8 mouse cellular contexts compared by ENCODE assay signal in the genomic region with DNA sequence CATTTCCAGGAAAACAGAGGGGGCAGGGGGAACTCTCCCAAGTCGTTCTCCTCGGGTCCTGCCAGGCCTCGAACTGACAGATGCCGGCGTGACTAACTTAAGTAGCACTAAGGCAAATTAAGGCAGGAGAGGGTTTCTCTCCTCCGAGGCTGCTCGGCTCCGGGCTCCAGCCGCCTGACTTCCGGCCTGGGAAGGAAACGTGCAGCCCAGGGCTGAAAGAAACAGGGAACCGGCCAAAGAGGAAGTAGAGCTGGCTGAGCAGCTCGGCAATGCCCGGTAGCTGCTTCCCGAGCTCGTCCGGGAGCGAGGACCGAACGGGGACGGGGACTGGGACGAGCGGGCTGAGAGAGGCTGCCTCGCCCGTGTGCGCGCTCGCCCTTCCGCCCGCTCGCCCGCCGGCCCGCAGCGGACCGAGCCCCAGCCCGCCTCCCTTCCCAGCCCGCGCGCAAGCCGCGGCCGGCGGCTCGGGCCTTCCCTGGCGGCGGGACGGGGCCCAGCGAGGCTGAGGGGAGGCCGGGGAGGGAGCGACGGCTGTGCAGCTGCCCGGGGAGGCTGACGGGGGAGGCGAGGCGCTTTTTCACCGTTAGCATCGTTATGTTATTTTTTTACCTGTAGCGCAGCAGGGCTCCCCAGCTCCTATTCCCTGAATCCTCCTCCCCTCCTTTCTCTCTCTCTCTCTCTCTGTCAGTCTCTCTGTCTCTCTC. TPM values are rescaled to one million over a fixed set of nuclear protein-coding genes. Genes with fewer than 3 reads are reported as not detected.
A peak's percentile ranks its signal among the peaks of the same experiment; 100 is the strongest.
DNase-seq lines count a peak whose midpoint lies in the region; ATAC-seq and TF ChIP-seq lines count a peak whose summit lies in the region.

No protein-coding gene starts in this region.

- peak overlapping the region; percentile 99 for H3K9ac ChIP-seq in embryonic facial prominence, embryonic 11.5 days (replicated peaks; ENCODE audit: low read length)
- H3K9ac ChIP-seq in limb, embryonic 11.5 days (ENCODE audit: low read length): peak overlapping the region; percentile 97
- H3K9ac ChIP-seq in midbrain, embryonic 13.5 days (replicated peaks): peak overlapping the region; percentile 95

- no peaks in the 10 kb centered on the region for H3K27me3 ChIP-seq in embryonic facial prominence, embryonic 11.5 days (ENCODE audit: control insufficient read depth, insufficient read depth, low read length)
- H3K27me3 ChIP-seq in limb, embryonic 11.5 days (ENCODE audit: control insufficient read depth, insufficient read depth, low read length): no peaks in the 10 kb centered on the region
- H3K27me3 ChIP-seq in midbrain, embryonic 13.5 days: no peaks in the 10 kb centered on the region
- no peaks in the 10 kb centered on the region for H3K27me3 ChIP-seq in small intestine, adult 2 months (ENCODE audit: control insufficient read depth, insufficient read depth, low read length)

- DNase-seq in 3134 (ENCODE audit: extremely low read depth, insufficient read length, low spot score): peak; percentile 85
- DNase-seq in adrenal gland, postnatal 25 days: peak; percentile 71
- DNase-seq in embryonic facial prominence, embryonic 11.5 days (ENCODE audit: low spot score): peak; percentile 73
- DNase-seq in heart, adult 18-20 months: peak; percentile 84 to 87
- DNase-seq in kidney, adult 18-20 months: peak; percentile 78
- DNase-seq in limb, embryonic 11.5 days (ENCODE audit: low spot score): peak; percentile 78

- WGBS in embryonic facial prominence, embryonic 11.5 days: under 1% methylated on average over 44 of the region's 59 CpGs
- WGBS in limb, embryonic 11.5 days: under 1% methylated on average over 57 of the region's 59 CpGs
- WGBS in midbrain, embryonic 13.5 days: 0% methylated on average over 44 of the region's 59 CpGs
- under 1% methylated on average over 59 of the region's 59 CpGs for WGBS in small intestine, adult 2 months

- TF ChIP-seq CTCF in small intestine, adult 2 months (IDR thresholded peaks at IDR 0.05; ENCODE audit: extremely low read depth, insufficient read length, insufficient replicate concordance, low read depth, low read length): no peak

- peak overlapping the region; percentile 98 for H3K27ac ChIP-seq in embryonic facial prominence, embryonic 11.5 days (replicated peaks; ENCODE audit: low read depth, low read length)
- H3K27ac ChIP-seq in limb, embryonic 11.5 days (replicated peaks; ENCODE audit: low read depth, low read length): peak overlapping the region; percentile 98
- H3K27ac ChIP-seq in midbrain, embryonic 13.5 days: peak overlapping the region; percentile 99
- H3K27ac ChIP-seq in small intestine, adult 2 months (ENCODE audit: insufficient read depth, low read depth, low read length): peak overlapping the region; percentile 92

- TF ChIP-seq POLR2A in small intestine, adult 2 months (IDR thresholded peaks at IDR 0.05; ENCODE audit: low read depth, low read length): peak; percentile 80

- H3K4me2 ChIP-seq in embryonic facial prominence, embryonic 11.5 days (ENCODE audit: low read depth, low read length): peak overlapping the region; percentile 78
- H3K4me2 ChIP-seq in limb, embryonic 11.5 days (ENCODE audit: low read depth, severe bottlenecking): peak overlapping the region; percentile 69
- H3K4me2 ChIP-seq in midbrain, embryonic 13.5 days (replicated peaks): peak overlapping the region; percentile 75

- H3K36me3 ChIP-seq in embryonic facial prominence, embryonic 11.5 days (replicated peaks; ENCODE audit: control insufficient read depth, insufficient read depth, low read depth, low read length): no peaks in the 10 kb centered on the region
- no peaks in the 10 kb centered on the region for H3K36me3 ChIP-seq in limb, embryonic 11.5 days (ENCODE audit: control insufficient read depth, insufficient read depth, low read length)
- no peaks in the 10 kb centered on the region for H3K36me3 ChIP-seq in midbrain, embryonic 13.5 days
- no peaks in the 10 kb centered on the region for H3K36me3 ChIP-seq in small intestine, adult 2 months (ENCODE audit: control insufficient read depth, insufficient read depth, low read length)

- ATAC-seq in embryonic facial prominence, embryonic 11.5 days (replicated peaks; ENCODE audit: insufficient number of reproducible peaks, low FRiP score, low TSS enrichment, low read depth): peak; percentile 84
- peak; percentile 83 for ATAC-seq in limb, embryonic 11.5 days (ENCODE audit: insufficient number of reproducible peaks, low FRiP score, low TSS enrichment, low read depth)
- ATAC-seq in midbrain, embryonic 13.5 days: peak; percentile 89

- H3K4me3 ChIP-seq in embryonic facial prominence, embryonic 11.5 days (ENCODE audit: low read depth, low read length): peak overlapping the region; percentile 82
- peak overlapping the region; percentile 56 for H3K4me3 ChIP-seq in limb, embryonic 11.5 days (ENCODE audit: low read depth, low read length)
- peak overlapping the region; percentile 78 for H3K4me3 ChIP-seq in midbrain, embryonic 13.5 days (replicated peaks)
- peak overlapping the region; percentile 74 for H3K4me3 ChIP-seq in small intestine, adult 2 months (ENCODE audit: low read depth, low read length)

- no peaks in the 10 kb centered on the region for H3K4me1 ChIP-seq in embryonic facial prominence, embryonic 11.5 days (ENCODE audit: control insufficient read depth, insufficient read depth, low read length)
- no peaks in the 10 kb centered on the region for H3K4me1 ChIP-seq in limb, embryonic 11.5 days (ENCODE audit: control insufficient read depth, insufficient read depth, low read length)
- peaks cover 9% of the 10 kb centered on the region for H3K4me1 ChIP-seq in midbrain, embryonic 13.5 days (replicated peaks)
- peaks cover 2% of the 10 kb centered on the region; the same call in 1 of the 2 replicates for H3K4me1 ChIP-seq in small intestine, adult 2 months (ENCODE audit: control insufficient read depth, insufficient read depth, insufficient read length, low read length)

- H3K9me3 ChIP-seq in embryonic facial prominence, embryonic 11.5 days (replicated peaks; ENCODE audit: control insufficient read depth, low read length): no peaks in the 10 kb centered on the region
- H3K9me3 ChIP-seq in limb, embryonic 11.5 days (ENCODE audit: control insufficient read depth, low read length): no peaks in the 10 kb centered on the region
- H3K9me3 ChIP-seq in midbrain, embryonic 13.5 days: no peaks in the 10 kb centered on the region

RNA-seq across cellular contexts. Expression of a gene that starts 0.5 kb away (rescaled TPM):
- 27.7 and 29.8 TPM in 2 replicates for total RNA-seq in adrenal gland, postnatal 25 days (2021)
- polyA plus RNA-seq in embryonic facial prominence, embryonic 11.5 days (2014; fragmentation: Nextera tagmentation; extraction: Ambion mirVana): 8.8 and 9.3 TPM in 2 replicates
- 10 to 100 TPM; 14.5 to 18.6 TPM for total RNA-seq in heart, adult 18-20 months (2021)
- 11.0 and 12.4 TPM in 2 replicates for polyA plus RNA-seq in limb, embryonic 11.5 days (2014; fragmentation: Nextera tagmentation; extraction: Ambion mirVana)
- polyA plus RNA-seq in midbrain, embryonic 13.5 days (2015; fragmentation: Nextera tagmentation; extraction: Ambion mirVana): 8.0 and 8.5 TPM in 2 replicates
- polyA plus RNA-seq in small intestine, adult 2 months (2012; rRNA removed): 3.5 and 6.1 TPM in 2 replicates

Comparison
In these comparisons a context has a peak if more than half of its experiments do, and no peak if none do; other contexts are left out.
1. Peak in every context shown above with its lines: DNase-seq, ATAC-seq, H3K4me3 ChIP-seq and H3K27ac ChIP-seq.